Mouse (Mus musculus) heart, postnatal 0 days (tissue): ENCODE results near the gene Gyg. TPM values are rescaled to one million over a fixed set of nuclear protein-coding genes. Genes with fewer than 3 reads are reported as not detected.
A peak's percentile ranks its signal among the peaks of the same experiment; 100 is the strongest.

Experiments used
- ATAC-seq: fragments of 200-750 bp; cut with Nextera tagmentation; 2 replicates; pipeline ENCODE4 v1.8.0; 2017; ENCODE audit warnings: low read depth, moderate number of reproducible peaks, moderate library complexity; ENCODE audit not compliant: insufficient read depth
- DNase-seq: peaks from one replicate; pipeline ENCODE4 v3.0.0-alpha.2; 2016; ENCODE audit warnings: low spot score
- H3K27ac ChIP-seq: fragments of 300-500 bp; sonication (generic); 2 replicates; pipeline ENCODE4 v1.5.1; 2014; ENCODE audit warnings: low read depth, mild to moderate bottlenecking
- H3K27me3 ChIP-seq: fragments of 300-500 bp; sonication (generic); 2 replicates; pipeline ENCODE4 v1.6.1; 2014; ENCODE audit warnings: low read length, mixed read lengths; ENCODE audit not compliant: control insufficient read depth, insufficient read depth
- H3K36me3 ChIP-seq: fragments of 300-500 bp; sonication (generic); replicated peaks from 2 replicates; pipeline ENCODE4 v1.6.1; 2014; ENCODE audit warnings: low read length, mixed read lengths; ENCODE audit not compliant: control insufficient read depth, insufficient read depth
- H3K4me1 ChIP-seq: fragments of 300-500 bp; sonication (generic); 2 replicates; pipeline ENCODE4 v1.6.1; 2014; ENCODE audit warnings: antibody characterized with exemption; ENCODE audit not compliant: control insufficient read depth, insufficient read depth
- H3K4me2 ChIP-seq: fragments of 300-500 bp; sonication (generic); 2 replicates; pipeline ENCODE4 v1.6.1; 2014; ENCODE audit warnings: low read depth, mild to moderate bottlenecking, low read length, moderate library complexity
- H3K4me3 ChIP-seq: fragments of 300-500 bp; sonication (generic); 2 replicates; pipeline ENCODE4 v1.5.1; 2014; ENCODE audit warnings: low read depth, low read length
- H3K9ac ChIP-seq: fragments of 300-500 bp; sonication (generic); replicated peaks from 2 replicates; pipeline ENCODE4 v1.6.1; 2014; ENCODE audit warnings: low read depth, low read length, mixed read lengths
- H3K9me3 ChIP-seq: fragments of 300-500 bp; sonication (generic); replicated peaks from 2 replicates; pipeline ENCODE4 v1.6.1; 2016; ENCODE audit warnings: low read length; ENCODE audit not compliant: control insufficient read depth
- CTCF ChIP-seq: IDR thresholded peaks from 2 replicates; pipeline ENCODE4 v1.5.1; 2016; ENCODE audit warnings: antibody characterized with exemption, control low read depth, low read depth
- EP300 ChIP-seq: IDR thresholded peaks from 2 replicates; pipeline ENCODE4 v1.6.1; 2016; ENCODE audit warnings: antibody characterized with exemption, low read depth
- WGBS: fragments of 180-500 bp; shearing (Covaris S2); extraction: QIAGEN DNeasy Blood & Tissue Kit; methylation state at CpG from one replicate; pipeline ENCODE4 v1.1.7; 2014; 5-methylcytosine and 5-hydroxymethylcytosine counted together
- polyA plus RNA-seq: library from polyadenylated mRNA; unstranded; fragments of >200 nt; fragmentation: Nextera tagmentation; extraction: Ambion mirVana; gene quantifications from 2 replicates; pipeline ENCODE4 v1.2.1, GENCODE M21; 2015
- total RNA-seq: library from RNA; depleted of rRNA; stranded (reverse); fragments of >200 nt; gene quantifications from 2 replicates; pipeline ENCODE4 v1.2.3, GENCODE M21; 2014; ENCODE audit warnings: low replicate concordance

Gene Gyg
- total and polyA plus RNA-seq, 2 experiments from 2014 or later = 237 to 340 TPM

DNA sequence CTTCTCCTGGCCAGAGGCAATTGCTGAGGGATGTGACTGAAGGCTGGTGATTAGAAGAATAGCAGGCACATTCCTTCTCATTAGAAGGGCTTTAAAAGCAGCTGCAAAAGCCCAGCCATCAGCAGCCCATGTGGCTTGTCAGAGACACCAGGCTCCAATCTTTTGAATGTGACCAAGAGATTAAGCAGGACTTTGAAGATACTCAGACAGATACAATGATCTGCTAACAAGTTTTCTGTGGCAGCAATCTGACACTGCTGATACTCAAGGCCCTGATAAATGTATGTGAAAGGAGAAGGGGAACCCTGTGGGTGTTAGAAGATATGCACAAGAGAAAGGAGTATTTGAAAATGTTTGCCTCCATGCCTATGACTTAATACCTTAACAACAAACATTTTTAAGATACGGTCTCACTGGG is 9.4 kb downstream of the Gyg start:
- peaks cover 54% of the 10 kb centered on the region for H3K4me1 ChIP-seq
- WGBS = 16% methylated on average over 1 of the region's 1 CpGs
- no peak for TF ChIP-seq EP300
- TF ChIP-seq CTCF = no peak
- H3K9me3 ChIP-seq = no peaks in the 10 kb centered on the region
- peak; percentile 69 for ATAC-seq
- peak overlapping the region; percentile 72 for H3K27ac ChIP-seq
- no peak overlapping the region for H3K9ac ChIP-seq
- H3K4me3 ChIP-seq = no peak overlapping the region
- H3K27me3 ChIP-seq = no peaks in the 10 kb centered on the region
- no peak overlapping the region for H3K4me2 ChIP-seq
- DNase-seq = peak; percentile 81
- peaks cover 55% of the 10 kb centered on the region for H3K36me3 ChIP-seq

DNA sequence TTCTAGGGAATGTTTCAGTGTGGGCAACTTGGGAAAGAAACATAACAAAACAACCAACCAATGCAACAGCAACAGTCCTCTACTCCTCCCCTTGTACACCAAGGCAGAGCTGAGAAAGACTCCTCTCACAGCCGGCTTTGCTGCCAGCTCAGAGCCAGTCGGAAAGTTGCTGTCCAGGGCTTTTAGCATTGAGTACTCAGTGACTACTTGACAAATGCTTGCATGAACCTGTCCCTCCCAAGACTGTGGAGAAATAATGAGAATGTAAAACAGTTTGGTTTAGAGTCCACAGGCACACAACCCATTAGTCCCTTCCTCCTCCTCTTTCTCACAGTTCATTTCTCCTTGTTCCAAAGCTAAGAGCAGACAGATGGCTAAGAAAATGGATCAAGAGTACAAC is 10.7 kb downstream of the Gyg start:
- WGBS = 17% methylated on average over 2 of the region's 2 CpGs
- Histone ChIP-seq H3K36me3 (peaks cover 53% of the 10 kb centered on the region), H3K9ac (no peak overlapping the region), H3K27ac (peak overlapping the region; percentile 48), H3K27me3 (no peaks in the 10 kb centered on the region), H3K4me1 (peaks cover 42% of the 10 kb centered on the region), H3K4me3 (no peak overlapping the region), H3K9me3 (no peaks in the 10 kb centered on the region), H3K4me2 (no peak overlapping the region)
- TF ChIP-seq CTCF (no peak), EP300 (no peak)
- no peak for DNase-seq
- ATAC-seq = no peak

GRCm38 (mm10) chr3:20143726-20144125 is 11.4 kb downstream of the Gyg start:
- no peaks in the 10 kb centered on the region for H3K9me3 ChIP-seq
- H3K4me3 ChIP-seq = no peak overlapping the region
- peaks cover 36% of the 10 kb centered on the region for H3K4me1 ChIP-seq
- no peaks in the 10 kb centered on the region for H3K27me3 ChIP-seq
- H3K27ac ChIP-seq = no peak overlapping the region
- H3K4me2 ChIP-seq = no peak overlapping the region
- no peak for TF ChIP-seq CTCF
- H3K36me3 ChIP-seq = peaks cover 53% of the 10 kb centered on the region
- whole genome bisulfite sequencing = 62% methylated on average over 3 of the region's 3 CpGs
- DNase-seq (no peak), ATAC-seq (no peak)
- H3K9ac ChIP-seq = no peak overlapping the region

- H3K27me3 ChIP-seq = no peaks in the 10 kb centered on the region
- H3K4me1 ChIP-seq = peaks cover 32% of the 10 kb centered on the region
- H3K9ac ChIP-seq = no peak overlapping the region
- H3K4me3 ChIP-seq = no peak overlapping the region
- no peaks in the 10 kb centered on the region for H3K9me3 ChIP-seq
- TF ChIP-seq EP300 = no peak
- no peak for TF ChIP-seq CTCF
- no peak for DNase-seq
- H3K27ac ChIP-seq = no peak overlapping the region
- ATAC-seq = no peak
- peaks cover 55% of the 10 kb centered on the region for H3K36me3 ChIP-seq
- no peak overlapping the region for H3K4me2 ChIP-seq
- 40% methylated on average over 3 of the region's 3 CpGs for WGBS
Measured at GRCm38 (mm10) chr3:20142576-20142975, 12.5 kb downstream of the Gyg start.

DNA sequence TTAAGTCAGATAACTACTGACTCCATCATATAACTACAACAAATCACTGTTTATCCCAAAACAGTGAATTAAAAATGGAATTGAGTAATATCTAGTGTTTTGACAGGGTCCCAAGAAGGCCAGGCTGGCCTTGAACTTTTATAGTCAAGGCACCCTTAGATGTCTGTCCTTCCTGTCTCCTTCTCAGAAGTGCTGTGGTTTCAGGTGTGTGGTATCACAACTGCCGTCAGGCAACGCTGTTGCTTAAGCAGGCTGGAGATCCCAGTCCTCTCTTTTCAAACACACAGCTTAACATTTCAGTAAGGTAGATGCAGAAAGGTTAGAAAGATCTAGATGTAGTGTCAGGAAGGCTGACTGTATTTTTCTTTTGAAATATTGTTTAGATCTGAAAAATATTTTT is 13.0 kb downstream of the Gyg start:
- Histone ChIP-seq H3K4me3 (no peak overlapping the region), H3K4me2 (no peak overlapping the region), H3K27ac (peak overlapping the region; percentile 43; the same call in 1 of the 2 replicates), H3K9ac (no peak overlapping the region), H3K36me3 (peaks cover 59% of the 10 kb centered on the region), H3K9me3 (no peaks in the 10 kb centered on the region), H3K4me1 (peaks cover 32% of the 10 kb centered on the region), H3K27me3 (no peaks in the 10 kb centered on the region)
- WGBS = 44% methylated on average over 2 of the region's 2 CpGs
- no peak for TF ChIP-seq CTCF
- TF ChIP-seq EP300 = no peak
- no peak for ATAC-seq
- DNase-seq = no peak

- Histone ChIP-seq H3K27ac (peak overlapping the region; percentile 43; the same call in 1 of the 2 replicates), H3K36me3 (peaks cover 60% of the 10 kb centered on the region), H3K4me2 (no peak overlapping the region), H3K4me3 (no peak overlapping the region), H3K4me1 (peaks cover 32% of the 10 kb centered on the region), H3K27me3 (no peaks in the 10 kb centered on the region), H3K9me3 (no peaks in the 10 kb centered on the region), H3K9ac (no peak overlapping the region)
- DNase-seq = no peak
- TF ChIP-seq CTCF (no peak), EP300 (no peak)
- WGBS = 29% methylated on average over 1 of the region's 1 CpGs
- ATAC-seq = peak; percentile 42; the same call in 1 of the 2 replicates
Measured at GRCm38 (mm10) chr3:20141679-20142078, 13.4 kb downstream of the Gyg start.
